Mouse (Mus musculus) MEL (cell line): ENCODE measurements at regions not wholly inside any gene's neighbourhood (a gene's known extent, or its start where the extent isn't known, plus 50 kb on each side); places are given as distances from the start of the nearest gene placed in this dataset.

Experiments
- DNase-seq: peaks from one replicate; pipeline ENCODE4 v3.0.0; 2011; ENCODE audit warnings: low read depth, low spot score
- H3K27ac ChIP-seq: 2 replicates; pipeline ENCODE4 v1.5.1; 2012; ENCODE audit warnings: low read depth, mild to moderate bottlenecking, control low read depth, low read length, moderate library complexity; ENCODE audit not compliant: control insufficient read depth
- H3K27me3 ChIP-seq, 2 experiments: fragments of 150-350 bp in 1 of 2; sonication (generic) in 1 of 2; 2 replicates each; pipeline ENCODE4 v1.6.1; 2012; ENCODE audit warnings: low read length in 2 of 2, mild to moderate bottlenecking in 2 of 2, improper control_type of control experiment in 1 of 2, moderate library complexity in 1 of 2; ENCODE audit not compliant: insufficient read depth in 2 of 2, control insufficient read depth in 1 of 2
- H3K36me3 ChIP-seq, 2 experiments: 2 replicates each; pipeline ENCODE4 v1.6.1; 2012 to 2014; ENCODE audit warnings: low read length in 2 of 2, improper control_type of control experiment in 1 of 2, inconsistent platforms in 1 of 2, mild to moderate bottlenecking in 1 of 2; ENCODE audit not compliant: insufficient read depth in 2 of 2, control insufficient read depth in 1 of 2
- H3K4me1 ChIP-seq, 2 experiments: fragments of 150-350 bp in 1 of 2; sonication (generic) in 1 of 2; 2 replicates each; pipeline ENCODE4 v1.6.1; 2012; ENCODE audit warnings: low read length in 2 of 2, improper control_type of control experiment in 1 of 2, mild to moderate bottlenecking in 1 of 2; ENCODE audit not compliant: insufficient read depth in 2 of 2, control insufficient read depth in 1 of 2
- H3K4me3 ChIP-seq, 2 experiments: fragments of 150-350 bp in 1 of 2; sonication (generic) in 1 of 2; 2 replicates each; pipeline ENCODE4 v1.5.1; 2012; ENCODE audit warnings: low read depth in 2 of 2, low read length in 2 of 2, mild to moderate bottlenecking in 2 of 2, moderate library complexity in 2 of 2, control low read depth in 1 of 2, improper control_type of control experiment in 1 of 2; ENCODE audit not compliant: control insufficient read depth in 1 of 2, insufficient read depth in 1 of 2
- H3K79me2 ChIP-seq: 2 replicates; pipeline ENCODE4 v1.6.1; 2012; ENCODE audit warnings: mild to moderate bottlenecking, low read length, moderate library complexity; ENCODE audit not compliant: control insufficient read depth, poor library complexity, insufficient read depth
- H3K9ac ChIP-seq: 2 replicates; pipeline ENCODE4 v1.6.1; 2012; ENCODE audit warnings: low read depth, mild to moderate bottlenecking, control low read depth, low read length, moderate library complexity; ENCODE audit not compliant: control insufficient read depth, poor library complexity, severe bottlenecking
- H3K9me3 ChIP-seq: fragments of 150-350 bp; sonication (generic); replicated peaks from 2 replicates; pipeline ENCODE4 v1.6.1; 2012; ENCODE audit warnings: mild to moderate bottlenecking, low read length, improper control_type of control experiment, moderate library complexity; ENCODE audit not compliant: insufficient read depth
- BHLHE40 ChIP-seq: IDR thresholded peaks from 2 replicates; pipeline ENCODE4 v1.6.1; 2012; ENCODE audit warnings: low read depth, mild to moderate bottlenecking, inconsistent platforms, low read length, improper control_type of control experiment, borderline replicate concordance
- CHD1 ChIP-seq: IDR thresholded peaks from 2 replicates; pipeline ENCODE4 v1.6.1; 2012; ENCODE audit warnings: low read depth, mild to moderate bottlenecking, inconsistent platforms, low read length, improper control_type of control experiment
- EP300 ChIP-seq, 2 experiments: IDR thresholded peaks; 2 replicates each; pipeline ENCODE4 v1.6.1; 2011; ENCODE audit warnings: improper control_type of control experiment in 2 of 2, low read length in 2 of 2, low read depth in 1 of 2, mild to moderate bottlenecking in 1 of 2
- ETS1 ChIP-seq: IDR thresholded peaks from 2 replicates; pipeline ENCODE4 v1.6.1; 2012; ENCODE audit warnings: low read depth, mild to moderate bottlenecking, inconsistent platforms, low read length, improper control_type of control experiment, moderate library complexity
- GABPA ChIP-seq: IDR thresholded peaks from 2 replicates; pipeline ENCODE4 v1.6.1; 2012; ENCODE audit warnings: low read depth, mild to moderate bottlenecking, inconsistent platforms, low read length, improper control_type of control experiment, moderate library complexity
- HCFC1 ChIP-seq: IDR thresholded peaks from 2 replicates; pipeline ENCODE4 v1.6.1; 2012; ENCODE audit warnings: low read depth, mild to moderate bottlenecking, inconsistent platforms, low read length, improper control_type of control experiment, moderate library complexity
- JUND ChIP-seq: IDR thresholded peaks from 2 replicates; pipeline ENCODE4 v1.6.1; 2011; ENCODE audit warnings: low read depth, mild to moderate bottlenecking, improper control_type of control experiment, low read length
- MAFK ChIP-seq: IDR thresholded peaks from 2 replicates; pipeline ENCODE4 v1.6.1; 2011; ENCODE audit warnings: low read depth, mild to moderate bottlenecking, low read length, improper control_type of control experiment, borderline replicate concordance
- MXI1 ChIP-seq: IDR thresholded peaks from 2 replicates; pipeline ENCODE4 v1.6.1; 2011; ENCODE audit warnings: mild to moderate bottlenecking, low read depth, low read length, improper control_type of control experiment
- NELFE ChIP-seq: IDR thresholded peaks from 2 replicates; pipeline ENCODE4 v1.6.1; 2011; ENCODE audit warnings: low read depth, low read length, improper control_type of control experiment
- POLR2A ChIP-seq, 2 experiments: IDR thresholded peaks; 2 replicates each; pipeline ENCODE4 v1.6.1; 2011 to 2012; ENCODE audit warnings: low read length in 2 of 2, mild to moderate bottlenecking in 2 of 2, control low read depth in 1 of 2, improper control_type of control experiment in 1 of 2, low read depth in 1 of 2, moderate library complexity in 1 of 2; ENCODE audit not compliant: control insufficient read depth in 1 of 2, insufficient read depth in 1 of 2, poor library complexity in 1 of 2
- RAD21 ChIP-seq: IDR thresholded peaks from 2 replicates; pipeline ENCODE4 v1.6.1; 2011; ENCODE audit warnings: mild to moderate bottlenecking, low read depth, low read length, improper control_type of control experiment
- SIN3A ChIP-seq: IDR thresholded peaks from 2 replicates; pipeline ENCODE4 v1.6.1; 2012; ENCODE audit warnings: low read length, improper control_type of control experiment, inconsistent platforms
- TBP ChIP-seq: IDR thresholded peaks from 2 replicates; pipeline ENCODE4 v1.8.0; 2011; ENCODE audit warnings: low read depth, low read length, improper control_type of control experiment
- TCF12 ChIP-seq: IDR thresholded peaks from 2 replicates; pipeline ENCODE4 v1.6.1; 2014; ENCODE audit warnings: low read depth, mild to moderate bottlenecking, inconsistent platforms, low read length, improper control_type of control experiment, moderate library complexity
- USF2 ChIP-seq, 2 experiments: IDR thresholded peaks; 2 replicates each; pipeline ENCODE4 v1.6.1; 2011 to 2012; ENCODE audit warnings: improper control_type of control experiment in 2 of 2, low read length in 2 of 2, borderline replicate concordance in 1 of 2, inconsistent platforms in 1 of 2, low read depth in 1 of 2, mild to moderate bottlenecking in 1 of 2; ENCODE audit not compliant: insufficient read depth in 1 of 2
- ZKSCAN1 ChIP-seq: IDR thresholded peaks from 2 replicates; pipeline ENCODE4 v1.6.1; 2012; ENCODE audit warnings: low read depth, mild to moderate bottlenecking, inconsistent platforms, low read length, improper control_type of control experiment, moderate library complexity
- ZMIZ1 ChIP-seq: IDR thresholded peaks from 2 replicates; pipeline ENCODE4 v1.6.1; 2012; ENCODE audit warnings: low read depth, mild to moderate bottlenecking, inconsistent platforms, low read length, improper control_type of control experiment, moderate library complexity
- ZNF384 ChIP-seq: IDR thresholded peaks from 2 replicates; pipeline ENCODE4 v1.6.1; 2012; ENCODE audit warnings: low read depth, mild to moderate bottlenecking, inconsistent platforms, low read length, improper control_type of control experiment

- H3K79me2 ChIP-seq, result no peaks in the 10 kb centered on the region
- H3K27me3 ChIP-seq, result peaks cover 2 to 8% of the 10 kb centered on the region in 2 experiments; a peak in 3 of 4 replicates
- H3K9ac ChIP-seq, result no peak overlapping the region
- no peaks in the 10 kb centered on the region for H3K4me1 ChIP-seq
- no peak for DNase-seq
- no peaks in the 10 kb centered on the region for H3K9me3 ChIP-seq
- no peak for TF ChIP-seq HCFC1
- TF ChIP-seq ETS1, result no peak
- no peak for TF ChIP-seq JUND
- TF ChIP-seq TBP, result no peak
- TF ChIP-seq RAD21, result no peak
- TF ChIP-seq MAFK, result no peak
- no peak for TF ChIP-seq ZKSCAN1
- no peak for TF ChIP-seq GABPA
- no peak for TF ChIP-seq SIN3A
- TF ChIP-seq ZMIZ1, result no peak
- TF ChIP-seq POLR2A (IDR thresholded peaks at IDR 0.05; ENCODE audit: control insufficient read depth in 1 of 2, insufficient read depth in 1 of 2, low read depth in 1 of 2, low read length in 2 of 2, poor library complexity in 1 of 2), result no peak
- no peak for TF ChIP-seq ZNF384
- no peak for TF ChIP-seq CHD1
- no peak for TF ChIP-seq NELFE
- H3K27ac ChIP-seq, result no peak overlapping the region
- H3K36me3 ChIP-seq, result no peaks in the 10 kb centered on the region
- H3K4me3 ChIP-seq, result no peak overlapping the region
Measured at GRCm38 (mm10) chr17:4825221-4825895, 168.8 kb upstream of the Arid1b start.

DNA sequence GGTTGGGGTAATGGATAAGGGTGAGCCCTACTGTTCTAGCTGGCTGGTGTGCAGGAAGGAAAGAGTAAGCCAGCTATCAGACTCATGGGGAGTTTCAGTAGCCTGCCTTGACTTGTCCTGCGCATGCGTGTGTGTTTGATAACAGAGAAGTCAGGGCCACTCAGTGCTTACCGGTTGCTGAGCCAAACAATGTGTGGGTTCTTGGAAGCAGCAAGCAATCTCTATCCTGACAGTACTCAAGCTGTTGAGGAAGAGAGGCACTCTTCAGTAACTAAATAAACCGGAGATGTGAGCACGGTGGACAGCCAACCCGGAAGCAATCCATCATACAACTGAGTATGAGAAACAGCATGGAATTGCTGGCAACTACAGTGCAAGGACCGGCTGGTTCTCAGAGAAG is 160.1 kb upstream of the Arid1b start:
- H3K27ac ChIP-seq, result no peak overlapping the region
- H3K4me3 ChIP-seq, result no peak overlapping the region
- H3K27me3 ChIP-seq, result peaks cover 3% of the 10 kb centered on the region in 2 experiments; a peak in 2 of 4 replicates
- TF ChIP-seq TCF12 (no peak), USF2 (IDR thresholded peaks at IDR 0.05; ENCODE audit: borderline replicate concordance in 1 of 2, insufficient read depth in 1 of 2, low read depth in 1 of 2, low read length in 2 of 2) (no peak), BHLHE40 (no peak), GABPA (no peak), EP300 (IDR thresholded peaks at IDR 0.05; ENCODE audit: low read depth in 1 of 2, low read length in 2 of 2) (no peak), MXI1 (no peak), JUND (no peak), POLR2A (IDR thresholded peaks at IDR 0.05; ENCODE audit: control insufficient read depth in 1 of 2, insufficient read depth in 1 of 2, low read depth in 1 of 2, low read length in 2 of 2, poor library complexity in 1 of 2) (no peak), RAD21 (no peak), MAFK (no peak)
- no peaks in the 10 kb centered on the region for H3K4me1 ChIP-seq
- H3K36me3 ChIP-seq, result no peaks in the 10 kb centered on the region
- no peaks in the 10 kb centered on the region for H3K9me3 ChIP-seq
- DNase-seq, result no peak
- H3K79me2 ChIP-seq, result no peaks in the 10 kb centered on the region
- H3K9ac ChIP-seq, result no peak overlapping the region
